Mouse (Mus musculus) testis, adult 2 months (tissue): ENCODE measurements at regions not wholly inside any gene's neighbourhood (a gene's known extent, or its start where the extent isn't known, plus 50 kb on each side); places are given as distances from the start of the nearest gene placed in this dataset.

Experiments
- CTCF ChIP-seq: fragments of 200-500 bp; IDR thresholded peaks from 2 replicates; pipeline ENCODE4 v1.5.1; 2012; ENCODE audit warnings: low read depth, mild to moderate bottlenecking, inconsistent platforms, low read length, moderate library complexity; ENCODE audit not compliant: control insufficient read depth, insufficient read depth, insufficient replicate concordance
- POLR2A ChIP-seq: fragments of 200-500 bp; IDR thresholded peaks from 2 replicates; pipeline ENCODE4 v1.6.1; 2012; ENCODE audit warnings: low read depth, mild to moderate bottlenecking, inconsistent platforms, low read length, moderate library complexity; ENCODE audit not compliant: control insufficient read depth

DNA sequence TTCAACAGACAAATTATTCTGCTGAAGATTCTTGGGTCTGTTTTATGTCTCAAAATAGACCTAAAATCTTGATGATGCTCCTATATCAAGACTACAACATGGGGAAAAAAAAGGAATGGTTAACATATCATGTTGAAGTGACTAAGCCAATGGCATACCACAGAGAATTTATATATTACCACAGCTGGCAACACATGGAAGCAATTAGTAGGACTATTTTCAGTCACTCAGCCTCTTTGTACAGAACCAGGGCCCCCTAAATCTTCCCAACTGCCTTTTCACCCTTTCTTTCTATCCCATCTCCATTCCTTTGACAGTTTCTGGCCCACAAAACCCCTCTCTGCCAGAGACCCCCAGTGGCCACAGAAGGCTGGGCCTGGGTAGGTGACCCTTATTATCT lies 206.2 kb upstream of the Atp11b start:
- TF ChIP-seq CTCF (no peak), POLR2A (no peak)
